Mouse (Mus musculus): ENCODE data around the gene Scn3b.

The Scn3b gene

DNA sequence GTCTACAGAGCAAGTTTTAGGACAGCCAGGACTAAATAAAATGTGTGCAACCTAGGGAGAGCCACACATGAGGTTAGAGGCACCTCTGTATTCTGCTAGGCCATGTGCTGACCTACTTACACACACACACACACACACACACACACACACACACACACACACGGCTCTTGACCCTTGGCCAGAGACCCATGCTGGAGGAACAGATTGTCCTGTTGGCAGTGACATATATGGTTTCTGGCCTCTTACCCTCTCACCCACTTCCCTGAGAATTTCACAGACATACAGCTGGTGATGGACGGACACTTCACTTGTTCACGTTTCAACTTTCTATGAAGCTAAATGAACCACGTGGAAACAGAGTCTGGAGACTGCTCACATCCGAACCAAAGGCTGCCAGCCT, 49.8 kb downstream of the Scn3b start:
- no peak for DNase-seq

DNA sequence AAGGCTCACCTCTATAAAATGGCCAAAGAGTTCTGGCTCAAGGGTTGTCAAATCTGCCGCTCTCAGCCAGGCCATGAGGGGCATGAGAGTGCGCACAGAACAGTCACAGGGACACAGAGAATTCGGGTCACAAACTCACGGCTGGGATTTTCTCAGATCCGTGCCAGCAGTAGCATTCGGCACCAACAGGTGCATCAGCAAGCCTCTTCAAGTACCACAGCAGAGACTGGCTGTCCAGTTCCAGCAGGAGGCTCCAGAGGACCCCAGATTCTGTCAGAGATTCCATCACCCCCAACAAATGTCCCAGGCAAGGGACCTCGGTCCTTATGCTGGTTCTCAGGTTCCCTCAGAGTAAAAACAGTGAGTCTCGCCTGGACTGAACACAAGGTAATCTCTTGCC, 51.4 kb downstream of the Scn3b start:
- DNase-seq: no peak

DNA sequence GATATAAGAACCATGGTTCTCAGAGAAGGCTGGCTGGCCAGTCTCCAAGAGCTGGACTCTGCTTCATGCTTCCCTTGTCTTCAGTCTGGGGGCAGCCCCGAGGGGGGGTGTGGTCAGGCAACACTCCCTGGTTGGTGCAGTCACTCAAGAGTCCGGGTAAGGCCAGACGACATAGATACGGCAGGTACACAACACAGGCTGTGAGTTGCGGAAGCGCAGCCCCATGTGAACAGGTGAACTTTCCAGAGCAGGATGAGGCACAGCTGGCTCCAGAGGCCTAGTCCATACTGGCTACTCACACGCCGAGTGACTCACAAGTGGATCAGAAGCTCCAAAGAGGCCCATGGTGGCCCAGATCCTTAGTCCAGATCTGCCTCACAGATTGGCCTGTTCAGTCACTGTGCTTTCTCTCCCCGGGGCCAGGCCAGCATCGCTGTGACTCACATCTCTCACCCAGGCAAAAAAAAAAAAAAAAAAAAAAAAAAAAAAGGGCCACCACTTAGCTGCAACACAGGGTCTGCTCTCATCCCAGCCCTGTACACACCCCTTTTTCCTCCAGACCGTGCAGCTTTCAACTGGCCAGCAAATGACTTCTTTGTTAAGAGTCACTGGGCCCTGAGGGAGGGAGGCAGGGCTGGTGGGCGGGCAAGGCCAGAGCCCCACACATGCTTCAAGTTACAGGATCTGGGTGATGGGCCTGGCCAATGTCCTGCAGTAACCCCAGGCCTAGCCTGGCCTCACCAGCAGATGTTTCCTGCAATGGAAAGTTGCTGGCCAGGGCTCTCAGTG, 52.1 kb downstream of the Scn3b start:
- DNase-seq: peak; percentile 89

DNA sequence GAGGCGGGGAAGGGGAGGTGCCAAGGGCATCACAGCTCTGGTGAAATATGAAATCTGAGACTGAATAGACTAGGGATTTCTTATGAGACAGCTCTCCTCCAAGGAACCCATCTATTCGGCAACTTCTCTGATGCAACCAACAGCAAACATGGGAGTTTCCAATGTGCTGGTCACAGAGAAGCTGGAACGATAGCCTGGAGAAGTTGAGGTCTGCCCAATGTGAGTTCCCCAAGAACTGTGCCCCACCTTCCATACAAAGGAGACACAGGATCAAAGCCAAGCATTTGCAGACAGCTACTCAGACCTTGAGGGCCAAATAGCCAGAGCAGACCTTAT, 52.6 kb downstream of the Scn3b start:
- DNase-seq: no peak

DNA sequence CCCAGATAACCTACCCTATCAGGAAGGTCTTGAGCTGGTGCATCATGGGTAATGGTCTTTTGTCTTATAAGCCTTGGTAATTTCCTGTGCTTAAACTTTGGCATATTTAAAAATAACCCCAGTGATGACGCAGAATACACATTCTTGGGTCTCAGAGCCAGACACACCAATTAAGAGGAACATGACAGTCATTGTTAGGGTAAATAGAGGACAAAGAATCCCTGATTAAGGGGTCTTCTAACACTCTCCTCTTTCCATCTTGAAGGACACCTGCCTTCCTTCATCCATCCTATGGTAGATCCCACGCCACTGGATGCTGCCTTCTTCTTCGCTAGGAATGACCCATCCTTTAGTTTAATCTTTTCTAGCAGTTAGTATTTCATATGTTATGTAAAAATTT, 53.4 kb downstream of the Scn3b start:
- DNase-seq: no peak

DNA sequence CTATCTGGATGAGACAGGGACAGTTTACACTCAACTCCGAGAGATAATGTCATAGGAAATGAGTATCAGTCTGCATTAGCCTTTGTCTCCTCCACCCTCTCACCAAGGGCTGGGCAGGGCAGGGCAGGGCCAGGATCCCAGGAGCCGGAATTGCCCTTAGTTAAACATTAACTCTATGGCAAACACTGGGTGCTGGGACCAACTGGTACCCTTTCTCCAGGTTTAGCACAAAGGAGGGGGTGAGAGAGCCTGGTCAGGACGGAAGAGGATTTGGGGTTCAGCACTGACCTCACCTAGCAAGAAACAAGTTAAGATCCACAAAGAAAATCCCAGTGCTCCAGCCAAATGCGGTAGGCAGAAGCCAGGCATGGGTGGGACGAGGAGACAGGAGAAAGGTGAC, 54.2 kb downstream of the Scn3b start:
- DNase-seq: peak; percentile 64

DNA sequence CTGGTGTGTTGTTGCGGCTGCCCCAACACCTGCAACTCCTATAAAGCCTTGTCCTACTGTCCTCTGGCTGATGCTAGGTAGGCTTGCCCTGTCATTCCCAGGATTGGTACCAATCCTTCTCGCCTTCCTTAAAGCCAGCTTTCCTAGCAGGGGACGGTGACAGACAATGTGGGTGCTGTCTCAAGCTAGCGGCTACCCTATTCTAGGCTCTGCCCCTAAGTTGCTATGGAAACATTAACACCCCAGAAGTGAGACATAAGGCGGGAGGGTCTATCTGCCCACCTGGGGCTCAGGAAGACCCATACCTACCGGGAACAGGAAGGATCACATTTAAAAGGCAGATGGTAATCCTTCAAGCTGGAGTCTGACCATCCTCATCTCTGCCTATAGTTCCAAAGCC, 54.8 kb downstream of the Scn3b start:
- DNase-seq: no peak

DNA sequence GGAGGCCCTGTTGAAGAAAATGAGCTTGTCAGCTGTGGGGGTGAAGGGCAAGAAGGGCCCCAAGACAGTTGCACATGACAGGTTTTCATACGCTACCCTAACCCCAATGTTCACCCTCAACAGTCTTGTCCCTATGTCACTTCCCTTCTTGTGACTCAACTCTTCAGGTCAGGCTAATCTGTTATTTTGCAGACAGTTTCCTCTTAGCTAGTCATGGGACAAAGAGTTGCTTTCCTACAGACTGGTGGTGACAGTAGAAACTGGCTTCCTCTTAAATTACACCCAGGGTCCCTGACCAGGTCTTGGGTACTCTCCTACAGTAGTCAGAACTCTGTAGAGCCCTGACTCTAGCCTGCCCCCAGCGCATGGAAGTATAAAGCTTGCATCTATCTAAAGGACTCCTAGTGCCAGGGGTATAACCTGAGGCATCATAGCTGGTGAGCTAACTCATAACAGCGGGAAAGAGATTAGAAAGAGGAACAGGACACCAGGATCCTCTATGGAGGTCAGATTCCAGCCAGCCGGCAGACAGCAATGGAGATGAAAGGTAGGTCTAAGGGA, 55.3 kb downstream of the Scn3b start:
- no peak for DNase-seq

DNA sequence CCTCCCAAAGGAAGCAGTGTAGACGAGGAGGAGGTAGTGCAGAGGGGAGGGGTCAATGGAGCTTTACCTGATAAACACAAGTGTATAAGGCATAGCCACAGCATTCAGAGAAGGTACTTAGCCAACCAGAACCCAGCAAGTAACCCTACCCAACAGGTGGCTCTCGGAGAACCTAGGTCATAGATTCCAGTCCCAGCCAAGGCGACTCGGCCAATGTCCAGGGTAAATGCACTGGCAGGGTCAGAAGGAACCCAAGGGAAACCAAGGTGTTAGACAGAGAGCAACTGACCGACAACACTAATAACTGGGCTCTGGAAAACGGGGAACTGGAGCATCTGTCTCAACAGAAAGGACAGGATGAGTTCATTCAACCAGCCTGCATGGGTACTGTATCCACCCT, 55.8 kb downstream of the Scn3b start:
- DNase-seq: no peak

DNA sequence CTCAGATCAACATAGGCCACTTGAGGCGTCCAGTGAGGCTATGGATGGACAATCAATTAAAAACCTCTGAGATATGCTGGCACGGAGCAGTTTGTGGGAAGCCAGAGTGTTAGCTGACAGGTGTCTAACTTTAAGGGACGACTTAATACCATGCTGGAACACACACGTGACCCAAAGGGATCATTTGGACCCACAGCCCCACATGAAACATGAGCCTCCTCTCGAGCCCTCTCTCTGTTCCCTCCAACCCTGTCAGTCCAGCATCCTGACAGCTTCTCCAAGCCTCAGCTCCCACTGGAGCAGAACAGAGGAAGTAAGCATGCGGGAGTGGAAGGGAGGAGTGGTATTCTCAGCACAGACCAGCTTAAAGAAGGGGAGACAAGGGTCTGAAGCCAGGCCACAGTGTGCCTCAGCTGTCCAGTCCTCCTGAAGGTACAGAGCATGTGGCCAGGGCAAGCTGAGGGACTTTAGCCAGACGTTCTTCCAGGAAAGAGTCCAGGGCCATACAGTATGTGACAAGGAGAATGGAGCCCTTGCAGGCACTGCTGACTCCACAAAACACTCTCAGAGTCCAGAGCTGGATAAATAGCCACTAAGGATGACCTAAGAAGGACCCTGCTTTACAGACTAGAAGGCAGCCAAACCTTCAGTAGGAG, 57.4 kb downstream of the Scn3b start:
- DNase-seq: no peak

DNA sequence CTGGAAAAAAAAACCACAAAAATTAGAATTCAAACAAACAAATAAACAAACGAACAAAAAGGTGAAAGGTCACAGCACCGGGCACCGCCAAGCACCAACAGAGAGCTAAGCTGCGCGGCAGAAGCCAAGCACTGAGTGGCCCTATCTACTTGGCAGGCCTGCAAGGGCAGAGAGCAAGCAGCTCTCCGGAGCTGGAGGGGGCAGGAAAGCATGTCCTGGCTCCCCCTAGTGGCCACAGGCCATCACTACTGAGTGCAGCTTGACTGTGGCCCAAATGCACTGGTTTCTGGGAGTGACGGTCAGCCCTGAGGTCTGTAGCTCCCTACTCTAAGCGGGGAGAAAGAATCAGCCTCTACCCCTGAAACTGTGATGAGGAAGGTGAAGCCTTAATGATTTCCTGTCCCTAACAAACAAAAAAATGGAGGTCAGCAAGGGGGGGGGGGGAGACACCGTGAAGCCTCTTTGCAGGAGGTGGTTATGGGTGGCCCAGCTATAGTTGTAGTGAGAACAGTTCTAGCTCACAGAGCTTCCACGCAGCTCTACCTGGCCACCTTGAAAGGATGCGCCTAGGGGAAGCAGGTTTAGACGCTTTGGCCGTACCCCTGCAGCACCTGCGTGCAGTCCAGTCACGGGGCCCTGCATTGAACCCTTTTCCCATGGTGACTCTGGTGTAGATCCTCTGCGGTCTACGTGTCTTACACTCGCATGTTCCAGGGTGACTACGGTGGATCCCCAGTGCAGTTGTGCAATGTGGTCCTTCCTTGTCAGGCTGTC, 61.8 kb downstream of the Scn3b start:
- DNase-seq: peak; percentile 93

DNA sequence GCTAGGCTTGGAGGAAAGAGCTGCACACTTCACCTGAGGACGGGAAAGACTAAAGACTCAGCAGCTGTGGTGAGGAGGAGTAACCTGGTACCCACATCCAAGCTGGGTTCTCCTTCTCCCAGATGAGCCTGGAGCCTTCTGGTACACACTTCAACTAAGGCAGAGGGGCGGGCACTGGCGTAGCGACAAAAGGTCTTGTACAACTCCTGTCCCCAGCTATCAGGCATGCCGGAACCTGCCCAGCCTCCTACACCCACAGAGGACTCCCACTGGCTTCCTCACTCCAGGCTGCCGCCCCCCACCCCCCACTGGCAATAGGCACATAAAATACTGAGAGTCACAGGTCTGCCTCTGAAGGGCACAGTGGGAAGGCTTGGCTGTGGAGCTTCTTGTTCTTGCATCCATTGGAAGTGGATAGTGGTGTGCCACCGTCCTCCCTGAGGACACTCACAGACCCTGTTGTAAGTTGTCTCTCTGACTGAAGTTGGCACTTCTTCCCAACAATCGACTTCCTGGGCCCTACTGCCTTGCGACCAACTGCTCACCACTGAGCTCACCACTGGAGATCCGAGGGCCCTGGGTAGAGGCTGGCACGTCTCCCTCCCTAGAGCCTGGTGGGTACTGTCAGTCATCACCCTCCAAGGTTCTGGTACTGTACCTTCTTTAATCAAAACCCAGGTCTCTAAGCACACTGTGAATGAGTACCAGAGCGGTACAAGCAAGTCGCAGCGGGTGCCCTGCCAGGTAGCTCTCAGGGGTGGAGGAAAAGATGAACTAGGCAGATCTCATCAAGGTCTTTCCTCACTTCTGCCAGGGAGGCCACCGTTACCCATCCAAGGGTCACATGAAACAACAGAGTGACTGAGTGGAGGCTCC, 62.6 kb downstream of the Scn3b start:
- no peak for DNase-seq

DNA sequence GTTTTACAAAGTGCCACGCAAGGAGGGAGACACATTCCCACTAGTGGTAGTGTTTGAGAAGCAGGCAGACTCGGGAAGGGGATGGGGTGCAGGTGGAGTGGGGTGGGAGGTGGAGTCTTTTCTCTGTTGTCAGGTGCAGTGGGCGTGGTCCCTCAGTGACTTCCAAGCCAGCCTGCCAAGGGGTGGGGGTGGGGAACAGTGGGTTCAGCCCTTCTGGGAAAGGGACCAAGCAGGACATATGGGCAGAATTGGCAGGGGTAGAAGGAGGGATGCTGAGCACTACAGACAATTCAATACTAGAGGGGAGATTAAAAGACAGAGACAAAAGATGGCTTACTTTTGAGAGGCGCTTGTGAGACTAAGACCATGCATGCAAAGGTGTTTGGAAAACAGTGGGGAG, 63.3 kb downstream of the Scn3b start:
- no peak for DNase-seq

DNA sequence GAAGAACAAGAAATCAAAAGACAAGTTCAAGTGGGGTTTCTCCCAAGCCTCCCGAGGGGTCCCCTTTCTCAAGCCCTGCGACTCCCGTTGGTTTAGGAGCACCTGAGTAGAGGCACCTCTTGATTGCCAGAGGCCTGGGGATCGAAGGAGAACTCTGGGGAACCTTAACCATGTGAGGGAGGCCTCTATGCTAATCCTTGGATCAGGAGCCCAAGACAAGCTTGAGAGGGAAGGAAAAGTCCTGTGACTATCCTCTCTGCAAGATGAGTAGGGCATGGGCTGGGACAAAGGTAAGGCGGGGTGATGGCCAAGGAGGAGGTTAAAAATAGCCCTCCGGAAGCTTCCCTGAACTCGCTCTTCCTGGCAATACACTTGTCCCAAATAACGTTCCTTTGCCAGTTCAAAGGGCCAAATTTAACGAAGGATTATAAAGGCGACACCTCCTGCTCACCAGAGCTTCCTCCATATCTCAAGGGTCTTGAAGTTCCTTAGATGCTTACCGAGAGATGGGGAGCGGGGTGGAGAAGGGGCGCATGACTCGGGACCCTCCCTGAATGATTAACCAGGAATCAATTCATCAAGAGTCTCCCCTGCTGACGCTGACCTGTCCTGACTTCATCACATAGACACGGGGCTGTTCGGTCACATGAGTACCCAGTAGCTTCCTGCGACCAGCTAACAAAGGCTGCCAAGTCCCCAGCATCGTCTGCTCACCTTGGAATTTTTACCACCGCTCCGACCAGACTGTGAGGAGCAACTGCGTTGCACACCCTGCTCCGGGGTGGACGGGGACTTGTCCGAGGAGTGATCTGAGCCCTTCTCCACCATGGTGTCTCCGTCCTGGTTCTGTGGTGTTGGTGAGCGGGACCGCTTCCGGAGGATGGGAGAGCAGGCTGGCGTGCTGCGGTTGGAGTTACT, 64.0 kb downstream of the Scn3b start:
- no peak for DNase-seq

DNA sequence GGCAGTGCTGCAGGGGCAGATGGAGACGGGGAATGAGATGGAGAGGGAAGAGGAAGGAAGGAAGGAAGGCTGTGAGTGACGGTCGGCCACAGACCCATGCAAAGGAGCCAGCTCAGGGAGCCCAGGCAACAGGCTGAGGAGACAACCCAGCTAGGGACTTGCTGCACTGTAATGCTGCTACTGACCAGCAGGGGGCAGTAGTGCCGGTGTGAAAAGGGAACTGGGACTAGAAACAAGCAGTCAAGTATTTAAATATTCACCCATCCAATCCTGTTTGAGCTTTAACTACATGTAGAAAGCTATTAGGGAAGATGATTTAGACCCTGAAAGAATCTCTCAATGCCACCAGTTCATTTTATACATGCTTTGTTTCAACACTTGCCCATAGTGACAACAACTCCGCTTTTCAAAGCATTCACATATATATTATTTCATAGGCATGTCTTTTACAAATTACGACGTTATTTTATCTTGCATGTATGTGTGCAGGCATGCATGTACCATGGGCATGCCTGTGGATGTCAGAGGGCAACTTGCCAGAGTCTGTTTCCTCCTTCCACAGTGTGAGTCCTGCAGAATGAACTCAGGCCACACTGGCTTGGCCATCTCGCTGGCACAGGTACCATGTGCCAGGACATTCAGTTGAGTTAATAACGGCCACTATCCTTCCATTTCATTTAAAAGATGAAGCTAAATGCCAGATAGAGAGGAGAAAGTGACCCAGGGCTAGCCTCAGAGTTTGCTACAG, 64.8 kb downstream of the Scn3b start:
- peak; percentile 67 for DNase-seq

DNA sequence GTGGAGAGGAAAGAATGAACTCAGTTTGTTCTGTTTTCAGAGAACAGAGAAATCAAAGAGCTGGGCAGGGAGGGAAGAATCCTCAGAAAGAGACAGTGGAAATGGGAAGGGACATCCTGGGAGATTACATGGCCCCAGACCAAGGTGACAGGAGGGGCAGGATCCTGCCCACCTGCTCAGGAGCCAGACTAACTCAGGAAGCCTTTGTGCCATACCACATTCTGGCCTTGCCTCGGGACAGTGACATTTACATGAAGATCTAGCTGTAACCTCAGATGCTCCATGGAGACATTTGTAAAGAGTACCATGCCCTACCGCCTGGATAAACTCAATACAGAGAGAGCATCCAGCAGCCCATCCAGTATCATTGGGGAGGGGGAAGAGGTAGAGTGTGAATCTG, 65.6 kb downstream of the Scn3b start:
- no peak for DNase-seq

DNA sequence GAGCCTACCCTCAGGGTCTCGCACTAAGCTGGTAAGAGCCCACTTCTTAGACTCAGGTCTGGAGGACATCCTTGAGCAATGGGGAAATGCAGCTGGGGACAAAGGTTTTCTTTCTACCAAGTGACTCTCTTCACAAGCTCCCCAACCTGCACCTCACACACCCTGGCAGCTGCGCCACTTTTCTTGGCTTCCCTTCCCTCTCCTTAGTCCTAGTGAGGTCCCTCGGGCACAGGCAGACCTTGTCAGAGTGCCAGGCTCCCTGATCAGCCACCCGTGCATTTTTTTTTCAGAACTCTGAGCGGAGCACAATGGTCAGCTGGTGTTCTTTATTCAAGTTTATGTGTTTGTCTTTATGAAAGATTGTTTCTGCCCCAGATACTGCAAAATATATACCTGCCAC, 67.7 kb downstream of the Scn3b start:
- DNase-seq: peak; percentile 87

DNA sequence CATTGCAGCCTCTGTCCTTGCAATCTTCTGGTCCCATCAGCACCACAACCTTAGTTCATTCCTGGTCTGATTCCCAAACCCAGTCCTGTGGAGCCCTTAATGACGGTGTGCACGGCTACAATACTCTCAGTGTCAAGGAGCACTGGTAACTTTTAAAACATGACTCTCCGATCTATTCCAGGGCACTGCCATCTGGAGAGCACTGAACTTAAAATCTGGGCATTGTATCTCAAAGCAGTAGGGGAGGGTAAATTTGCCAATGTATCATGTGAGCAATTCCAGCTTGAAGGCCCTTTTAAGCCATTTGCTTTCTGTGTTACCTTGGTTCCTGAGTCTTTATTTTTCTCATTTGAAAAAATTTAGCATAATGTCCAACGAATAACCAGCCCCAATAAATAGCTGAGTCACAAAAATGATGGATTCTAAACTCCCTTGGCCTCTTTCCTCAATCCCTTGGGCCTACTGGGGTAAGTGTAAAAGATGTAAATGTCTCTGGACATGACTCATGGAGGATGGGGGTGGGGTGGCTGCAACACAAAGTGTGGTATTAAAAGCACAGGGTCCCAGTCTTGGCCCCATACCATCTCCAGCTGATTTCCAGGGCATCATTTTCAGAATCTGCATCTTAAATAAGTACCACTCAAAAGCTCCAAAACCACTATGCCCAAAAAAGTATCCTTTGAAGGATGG, 68.3 kb downstream of the Scn3b start:
- no peak for DNase-seq

DNA sequence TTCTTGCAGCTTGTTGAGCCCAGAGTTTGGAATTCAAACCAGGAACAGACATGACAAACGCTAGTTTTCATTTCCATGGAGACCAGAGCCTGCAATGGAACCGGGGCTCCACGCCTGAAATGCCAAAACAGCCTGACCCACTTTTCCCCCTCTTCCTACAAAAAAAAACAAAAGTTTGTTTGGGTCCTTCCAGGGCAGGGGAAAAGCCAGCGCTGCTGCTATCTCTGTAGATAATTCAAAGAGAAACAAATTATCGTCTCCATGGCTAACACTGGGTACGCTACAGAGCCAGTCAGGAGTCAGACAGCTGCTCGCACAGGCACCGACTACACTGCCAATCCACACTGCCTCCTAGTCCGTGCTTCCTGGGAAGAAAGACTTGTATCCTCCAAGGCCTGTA, 70.6 kb downstream of the Scn3b start:
- DNase-seq: no peak
